31 mouse cellular contexts compared by ENCODE assay signal in genomic region chr8:102026956-102027927, GRCm38 (mm10).
DNase-seq lines count a peak whose midpoint lies in the region; ATAC-seq and TF ChIP-seq lines count a peak whose summit lies in the region.
"Had no signal": no experiment of that assay in that cellular context is flagged by ENCODE, and none has a peak within 500 bp of the region (broad histone marks: within the 10 kb centered on the region; RNA-seq: fewer than 3 reads in every experiment).

No protein-coding gene starts in this region.

- no peak overlapping the region for H3K4me2 ChIP-seq in limb, embryonic 11.5 days (ENCODE audit: low read depth, severe bottlenecking)
- no peak overlapping the region for H3K4me2 ChIP-seq in limb, embryonic 14.5 days (replicated peaks; ENCODE audit: low read depth, low read length, severe bottlenecking)
- no peak overlapping the region for H3K4me2 ChIP-seq in midbrain, embryonic 15.5 days
- H3K4me2 ChIP-seq: embryonic facial prominence, embryonic 12.5 days; forebrain, embryonic 12.5 days; heart, embryonic 12.5 days; hindbrain, embryonic 15.5 days; kidney, embryonic 15.5 days; liver, embryonic 15.5 days; neural tube, embryonic 15.5 days had no signal

- no peak overlapping the region for H3K9ac ChIP-seq in limb, embryonic 11.5 days (ENCODE audit: low read length)
- H3K9ac ChIP-seq in limb, embryonic 14.5 days (ENCODE audit: low read depth, low read length, severe bottlenecking) = no peak overlapping the region
- H3K9ac ChIP-seq in midbrain, embryonic 15.5 days = no peak overlapping the region
- H3K9ac ChIP-seq: embryonic facial prominence, embryonic 12.5 days; forebrain, embryonic 12.5 days; heart, embryonic 12.5 days; hindbrain, embryonic 15.5 days; kidney, embryonic 15.5 days; liver, embryonic 15.5 days; neural tube, embryonic 15.5 days had no signal

- ATAC-seq in limb, embryonic 11.5 days (ENCODE audit: insufficient number of reproducible peaks, low FRiP score, low TSS enrichment, low read depth) = peak; percentile 85
- peak; percentile 88 for ATAC-seq in limb, embryonic 14.5 days (ENCODE audit: low FRiP score, low read depth)
- ATAC-seq in midbrain, embryonic 15.5 days (replicated peaks) = no peak
- ATAC-seq: activated CD4-positive, CD25-positive, alpha-beta regulatory T cell, adult 4 months had no signal

- 72% methylated on average over 5 of the region's 5 CpGs for WGBS in limb, embryonic 11.5 days
- WGBS in limb, embryonic 10.5 days = 85% methylated on average over 5 of the region's 5 CpGs
- 46% methylated on average over 5 of the region's 5 CpGs for WGBS in limb, embryonic 14.5 days
- WGBS in midbrain, embryonic 15.5 days = 87% methylated on average over 5 of the region's 5 CpGs

- no peak overlapping the region for H3K4me3 ChIP-seq in limb, embryonic 11.5 days (ENCODE audit: low read depth, low read length)
- no peak overlapping the region for H3K4me3 ChIP-seq in limb, embryonic 10.5 days
- no peak overlapping the region for H3K4me3 ChIP-seq in limb, embryonic 14.5 days (replicated peaks; ENCODE audit: low read length)
- no peak overlapping the region for H3K4me3 ChIP-seq in midbrain, embryonic 15.5 days
- H3K4me3 ChIP-seq: embryonic facial prominence, embryonic 12.5 days; forebrain, embryonic 12.5 days; heart, adult 2 months; heart, embryonic 12.5 days; hindbrain, embryonic 15.5 days; kidney, embryonic 15.5 days; liver, embryonic 15.5 days; megakaryocyte, embryonic 14.5 days; neural tube, embryonic 15.5 days had no signal

- no peak overlapping the region for H3K27ac ChIP-seq in limb, embryonic 11.5 days (replicated peaks; ENCODE audit: low read depth, low read length)
- H3K27ac ChIP-seq in limb, embryonic 10.5 days = no peak overlapping the region
- no peak overlapping the region for H3K27ac ChIP-seq in limb, embryonic 14.5 days (replicated peaks; ENCODE audit: low read depth, low read length)
- no peak overlapping the region for H3K27ac ChIP-seq in midbrain, embryonic 15.5 days
- H3K27ac ChIP-seq: embryonic facial prominence, embryonic 12.5 days; forebrain, embryonic 12.5 days; heart, adult 2 months; hindbrain, embryonic 15.5 days; kidney, embryonic 15.5 days; liver, embryonic 15.5 days; neural tube, embryonic 15.5 days had no signal

- no peaks in the 10 kb centered on the region for H3K27me3 ChIP-seq in limb, embryonic 11.5 days (ENCODE audit: control insufficient read depth, insufficient read depth, low read length)
- H3K27me3 ChIP-seq in limb, embryonic 10.5 days (ENCODE audit: low read depth, poor library complexity, severe bottlenecking) = no peaks in the 10 kb centered on the region
- no peaks in the 10 kb centered on the region for H3K27me3 ChIP-seq in limb, embryonic 14.5 days (ENCODE audit: control insufficient read depth, insufficient read depth, low read length)
- no peaks in the 10 kb centered on the region for H3K27me3 ChIP-seq in midbrain, embryonic 15.5 days (replicated peaks)
- H3K27me3 ChIP-seq: CH12.LX; embryonic facial prominence, embryonic 12.5 days; forebrain, embryonic 12.5 days; heart, embryonic 12.5 days; hindbrain, embryonic 15.5 days; kidney, embryonic 15.5 days; liver, embryonic 15.5 days; megakaryocyte, embryonic 14.5 days; neural tube, embryonic 15.5 days had no signal

- H3K9me3 ChIP-seq in limb, embryonic 11.5 days (ENCODE audit: control insufficient read depth, low read length) = no peaks in the 10 kb centered on the region
- no peaks in the 10 kb centered on the region for H3K9me3 ChIP-seq in limb, embryonic 10.5 days (replicated peaks)
- H3K9me3 ChIP-seq in limb, embryonic 14.5 days (ENCODE audit: control insufficient read depth, low read length) = no peaks in the 10 kb centered on the region
- no peaks in the 10 kb centered on the region for H3K9me3 ChIP-seq in midbrain, embryonic 15.5 days
- H3K9me3 ChIP-seq: embryonic facial prominence, embryonic 12.5 days; forebrain, embryonic 12.5 days; heart, embryonic 12.5 days; hindbrain, embryonic 15.5 days; kidney, embryonic 15.5 days; liver, embryonic 15.5 days; megakaryocyte, embryonic 14.5 days; neural tube, embryonic 15.5 days had no signal

- no peaks in the 10 kb centered on the region for H3K36me3 ChIP-seq in limb, embryonic 11.5 days (ENCODE audit: control insufficient read depth, insufficient read depth, low read length)
- no peaks in the 10 kb centered on the region for H3K36me3 ChIP-seq in limb, embryonic 10.5 days
- H3K36me3 ChIP-seq in limb, embryonic 14.5 days (ENCODE audit: control insufficient read depth, insufficient read depth, low read length) = no peaks in the 10 kb centered on the region
- H3K36me3 ChIP-seq in midbrain, embryonic 15.5 days (replicated peaks) = no peaks in the 10 kb centered on the region
- H3K36me3 ChIP-seq: embryonic facial prominence, embryonic 12.5 days; forebrain, embryonic 12.5 days; heart, embryonic 12.5 days; hindbrain, embryonic 15.5 days; kidney, embryonic 15.5 days; liver, embryonic 15.5 days; neural tube, embryonic 15.5 days had no signal

- TF ChIP-seq POLR2A in limb, embryonic 14.5 days (IDR thresholded peaks at IDR 0.05; ENCODE audit: borderline replicate concordance, extremely low read depth, insufficient read depth, insufficient read length) = no peak

- no peaks in the 10 kb centered on the region for H3K4me1 ChIP-seq in limb, embryonic 11.5 days (ENCODE audit: control insufficient read depth, insufficient read depth, low read length)
- H3K4me1 ChIP-seq in limb, embryonic 10.5 days = no peaks in the 10 kb centered on the region
- no peaks in the 10 kb centered on the region for H3K4me1 ChIP-seq in limb, embryonic 14.5 days (ENCODE audit: control insufficient read depth, insufficient read depth, low read length)
- H3K4me1 ChIP-seq in midbrain, embryonic 15.5 days = no peaks in the 10 kb centered on the region
- H3K4me1 ChIP-seq: embryonic facial prominence, embryonic 12.5 days; forebrain, embryonic 12.5 days; heart, embryonic 12.5 days; hindbrain, embryonic 15.5 days; kidney, embryonic 15.5 days; liver, embryonic 15.5 days; megakaryocyte, embryonic 14.5 days; neural tube, embryonic 15.5 days had no signal

- peak; percentile 12 for DNase-seq in embryo, embryonic 10.5 days (ENCODE audit: low spot score)
- DNase-seq in embryo, embryonic 10 days (ENCODE audit: low spot score) = no peak
- DNase-seq in limb, embryonic 11.5 days (ENCODE audit: low spot score) = no peak
- DNase-seq in limb, embryonic 10.5 days (ENCODE audit: low spot score) = no peak
- DNase-seq in limb, embryonic 14.5 days (ENCODE audit: low spot score) = peak; percentile 83
- no peak for DNase-seq in cerebellum, adult 11-12 months
- DNase-seq: adrenal gland, adult 2 months; adrenal gland, postnatal 36 days; cerebellum, adult 2 months; cerebellum, postnatal 25 days; gastrocnemius, postnatal 25 days; heart, adult 2 months; heart, postnatal 4 days; kidney, adult 18-20 months; kidney, postnatal 25 days; lung, postnatal 36 days; midbrain, embryonic 14.5 days; right cerebral cortex, postnatal 25 days; spleen, adult 18-20 months; thymus, postnatal 14 days had no signal

Comparison
In these comparisons a context has a peak if more than half of its experiments do, and no peak if none do; other contexts are left out.
1. DNase-seq: peak in embryo, embryonic 10.5 days (single experiment) and limb, embryonic 14.5 days (single experiment); none in embryo, embryonic 10 days (single experiment), limb, embryonic 11.5 days (single experiment), limb, embryonic 10.5 days (single experiment) and cerebellum, adult 11-12 months (single experiment).